Mouse (Mus musculus): Measurements from ENCODE around the gene Pim3. TPM values are rescaled to one million over a fixed set of nuclear protein-coding genes. Genes with fewer than 3 reads are reported as not detected.
A peak's percentile ranks its signal among the peaks of the same experiment; 100 is the strongest.

Gene Pim3
- polyA plus RNA-seq, 1 experiment from 2014 or later: 38.6 TPM

GRCm38 (mm10) chr15:88903086-88903485 lies 41.1 kb downstream of the Pim3 start:
- H3K27me3 ChIP-seq (replicated peaks; ENCODE audit: control insufficient read depth, insufficient read depth, low read length): no peaks in the 10 kb centered on the region
- ATAC-seq (ENCODE audit: low read depth) (no peak), DNase-seq (ENCODE audit: low spot score) (peak; percentile 8)
- H3K4me2 ChIP-seq (ENCODE audit: low read depth, low read length): no peak overlapping the region
- 86% methylated on average over 1 of the region's 1 CpGs for WGBS
- no peak overlapping the region for H3K27ac ChIP-seq (replicated peaks; ENCODE audit: low read depth, low read length)
- H3K36me3 ChIP-seq (ENCODE audit: control insufficient read depth, insufficient read depth, low read length): no peaks in the 10 kb centered on the region
- H3K4me1 ChIP-seq (ENCODE audit: control insufficient read depth, insufficient read depth, low read length): no peaks in the 10 kb centered on the region
- no peaks in the 10 kb centered on the region for H3K9me3 ChIP-seq (ENCODE audit: control insufficient read depth, low read length)
- H3K4me3 ChIP-seq (ENCODE audit: low read depth, low read length): no peak overlapping the region
- H3K9ac ChIP-seq (ENCODE audit: low read depth, low read length): no peak overlapping the region

- no peak for ATAC-seq (ENCODE audit: low read depth)
- H3K4me2 ChIP-seq (ENCODE audit: low read depth, low read length): no peak overlapping the region
- WGBS: 77% methylated on average over 14 of the region's 14 CpGs
These were observed 42.2 kb downstream of the Pim3 start for GRCm38 (mm10) chr15:88904056-88904811.

GRCm38 (mm10) chr15:88906347-88906746 lies 44.4 kb downstream of the Pim3 start:
- DNase-seq (ENCODE audit: low spot score) (no peak), ATAC-seq (ENCODE audit: low read depth) (no peak)
- Histone ChIP-seq H3K4me3 (ENCODE audit: low read depth, low read length) (no peak overlapping the region), H3K27me3 (replicated peaks; ENCODE audit: control insufficient read depth, insufficient read depth, low read length) (no peaks in the 10 kb centered on the region), H3K9me3 (ENCODE audit: control insufficient read depth, low read length) (no peaks in the 10 kb centered on the region), H3K27ac (replicated peaks; ENCODE audit: low read depth, low read length) (no peak overlapping the region), H3K4me2 (ENCODE audit: low read depth, low read length) (no peak overlapping the region), H3K4me1 (ENCODE audit: control insufficient read depth, insufficient read depth, low read length) (no peaks in the 10 kb centered on the region), H3K36me3 (ENCODE audit: control insufficient read depth, insufficient read depth, low read length) (no peaks in the 10 kb centered on the region), H3K9ac (ENCODE audit: low read depth, low read length) (no peak overlapping the region)
- 67% methylated on average over 4 of the region's 4 CpGs for WGBS

More at GRCm38 (mm10) chr15:88904056-88904811, 42.2 kb downstream of the Pim3 start:
- H3K36me3 ChIP-seq (ENCODE audit: control insufficient read depth, insufficient read depth, low read length): no peaks in the 10 kb centered on the region
- H3K9ac ChIP-seq (ENCODE audit: low read depth, low read length): no peak overlapping the region
- DNase-seq (ENCODE audit: low spot score): no peak
- H3K27ac ChIP-seq (replicated peaks; ENCODE audit: low read depth, low read length): no peak overlapping the region
- H3K4me1 ChIP-seq (ENCODE audit: control insufficient read depth, insufficient read depth, low read length): no peaks in the 10 kb centered on the region
- no peaks in the 10 kb centered on the region for H3K27me3 ChIP-seq (replicated peaks; ENCODE audit: control insufficient read depth, insufficient read depth, low read length)
- H3K4me3 ChIP-seq (ENCODE audit: low read depth, low read length): no peak overlapping the region
- H3K9me3 ChIP-seq (ENCODE audit: control insufficient read depth, low read length): no peaks in the 10 kb centered on the region

- DNase-seq (ENCODE audit: low spot score) (no peak), ATAC-seq (ENCODE audit: low read depth) (no peak)
- no peak overlapping the region for H3K4me3 ChIP-seq (ENCODE audit: low read depth, low read length)
- no peak overlapping the region for H3K4me2 ChIP-seq (ENCODE audit: low read depth, low read length)
- WGBS: 94% methylated on average over 7 of the region's 7 CpGs
- no peaks in the 10 kb centered on the region for H3K4me1 ChIP-seq (ENCODE audit: control insufficient read depth, insufficient read depth, low read length)
- no peak overlapping the region for H3K9ac ChIP-seq (ENCODE audit: low read depth, low read length)
- H3K9me3 ChIP-seq (ENCODE audit: control insufficient read depth, low read length): no peaks in the 10 kb centered on the region
- H3K27me3 ChIP-seq (replicated peaks; ENCODE audit: control insufficient read depth, insufficient read depth, low read length): no peaks in the 10 kb centered on the region
- no peak overlapping the region for H3K27ac ChIP-seq (replicated peaks; ENCODE audit: low read depth, low read length)
- no peaks in the 10 kb centered on the region for H3K36me3 ChIP-seq (ENCODE audit: control insufficient read depth, insufficient read depth, low read length)
These were observed 53.1 kb downstream of the Pim3 start for GRCm38 (mm10) chr15:88915046-88915445.

Other genes starting within 250 kb of the Pim3 start
- gene Brd1, start 128.0 kb upstream of the Pim3 start, polyA plus RNA-seq (2014; fragmentation: Nextera tagmentation; extraction: Ambion mirVana): 22.2 and 23.0 TPM in 2 replicates
- 14.9 and 16.5 TPM in 2 replicates for gene Zbed4, start 110.5 kb upstream of the Pim3 start, polyA plus RNA-seq (2014; fragmentation: Nextera tagmentation; extraction: Ambion mirVana)
- 11.8 and 12.2 TPM in 2 replicates for gene Alg12, start 42.9 kb upstream of the Pim3 start, polyA plus RNA-seq (2014; fragmentation: Nextera tagmentation; extraction: Ambion mirVana)
- gene Creld2, start 42.5 kb upstream of the Pim3 start, polyA plus RNA-seq (2014; fragmentation: Nextera tagmentation; extraction: Ambion mirVana): 76.1 and 84.5 TPM in 2 replicates
- 0.17 TPM in 1 of 2 replicates, not detected in the other for gene Ttll8, start 92.2 kb downstream of the Pim3 start, polyA plus RNA-seq (2014; fragmentation: Nextera tagmentation; extraction: Ambion mirVana)
- gene Mlc1, start 116.8 kb downstream of the Pim3 start, polyA plus RNA-seq (2014; fragmentation: Nextera tagmentation; extraction: Ambion mirVana): 0.26 and 0.33 TPM in 2 replicates
- 0.26 and 0.50 TPM in 2 replicates for gene Mov10l1, start 120.7 kb downstream of the Pim3 start, polyA plus RNA-seq (2014; fragmentation: Nextera tagmentation; extraction: Ambion mirVana)
- gene Panx2, start 197.5 kb downstream of the Pim3 start, polyA plus RNA-seq (2014; fragmentation: Nextera tagmentation; extraction: Ambion mirVana): 0.42 and 0.50 TPM in 2 replicates
- 41.4 and 46.8 TPM in 2 replicates for gene Trabd, start 212.9 kb downstream of the Pim3 start, polyA plus RNA-seq (2014; fragmentation: Nextera tagmentation; extraction: Ambion mirVana)
- 18.3 and 18.5 TPM in 2 replicates for gene Selenoo, start 226.9 kb downstream of the Pim3 start, polyA plus RNA-seq (2014; fragmentation: Nextera tagmentation; extraction: Ambion mirVana)